13 mouse cellular contexts compared by ENCODE assay signal in genomic region chr7:128581864-128582484, GRCm38 (mm10). TPM values are rescaled to one million over a fixed set of nuclear protein-coding genes. Genes with fewer than 3 reads are reported as not detected.
DNase-seq lines count a peak whose midpoint lies in the region; ATAC-seq and TF ChIP-seq lines count a peak whose summit lies in the region.
"Had no signal": no experiment of that assay in that cellular context is flagged by ENCODE, and none has a peak within 500 bp of the region (broad histone marks: within the 10 kb centered on the region; RNA-seq: fewer than 3 reads in every experiment).

No protein-coding gene starts in this region.

- 67% methylated on average over 15 of the region's 15 CpGs for WGBS in hindbrain, postnatal 0 days
- WGBS in hindbrain, embryonic 11.5 days = 82% methylated on average over 15 of the region's 15 CpGs
- 69% methylated on average over 15 of the region's 15 CpGs for WGBS in stomach, embryonic 16.5 days
- WGBS in stomach, postnatal 0 days = 67% methylated on average over 15 of the region's 15 CpGs
- 66% methylated on average over 15 of the region's 15 CpGs for WGBS in heart, embryonic 15.5 days
- 72% methylated on average over 15 of the region's 15 CpGs for WGBS in liver, postnatal 0 days (ENCODE audit: insufficient replicate concordance)

- H3K4me2 ChIP-seq in hindbrain, postnatal 0 days (ENCODE audit: low read depth, low read length) = no peak overlapping the region
- H3K4me2 ChIP-seq in hindbrain, embryonic 11.5 days (replicated peaks; ENCODE audit: low read depth, low read length) = no peak overlapping the region
- no peak overlapping the region for H3K4me2 ChIP-seq in stomach, embryonic 16.5 days (ENCODE audit: low read depth, low read length)
- H3K4me2 ChIP-seq in stomach, postnatal 0 days (replicated peaks; ENCODE audit: low read depth) = no peak overlapping the region
- no peak overlapping the region for H3K4me2 ChIP-seq in heart, embryonic 15.5 days
- H3K4me2 ChIP-seq in liver, postnatal 0 days (ENCODE audit: low read depth, low read length) = no peak overlapping the region

- no peak for TF ChIP-seq EP300 in stomach, postnatal 0 days (optimal IDR thresholded peaks at IDR 0.05)
- no peak for TF ChIP-seq EP300 in liver, postnatal 0 days (IDR thresholded peaks at IDR 0.05; ENCODE audit: low read depth)

- H3K36me3 ChIP-seq in hindbrain, postnatal 0 days (ENCODE audit: insufficient read depth, low read length) = no peaks in the 10 kb centered on the region
- H3K36me3 ChIP-seq in hindbrain, embryonic 11.5 days (ENCODE audit: control insufficient read depth, insufficient read depth, low read length) = no peaks in the 10 kb centered on the region
- no peaks in the 10 kb centered on the region for H3K36me3 ChIP-seq in stomach, embryonic 16.5 days (ENCODE audit: control insufficient read depth, insufficient read depth, low read length)
- no peaks in the 10 kb centered on the region for H3K36me3 ChIP-seq in stomach, postnatal 0 days (ENCODE audit: control insufficient read depth, insufficient read depth, low read length)
- no peaks in the 10 kb centered on the region for H3K36me3 ChIP-seq in heart, embryonic 15.5 days
- no peaks in the 10 kb centered on the region for H3K36me3 ChIP-seq in liver, postnatal 0 days (replicated peaks; ENCODE audit: insufficient read depth, low read length)

- no peak for TF ChIP-seq CTCF in hindbrain, postnatal 0 days (IDR thresholded peaks at IDR 0.05; ENCODE audit: low read depth)
- no peak for TF ChIP-seq CTCF in stomach, postnatal 0 days (IDR thresholded peaks at IDR 0.05; ENCODE audit: low read depth)
- TF ChIP-seq CTCF in liver, postnatal 0 days (IDR thresholded peaks at IDR 0.05; ENCODE audit: low read depth) = no peak

- peak; percentile 51 for DNase-seq in hindbrain, postnatal 0 days (ENCODE audit: low spot score)
- DNase-seq in hindbrain, embryonic 11.5 days (ENCODE audit: low spot score) = no peak
- DNase-seq in stomach, postnatal 0 days (ENCODE audit: low spot score) = no peak
- DNase-seq in right cerebral cortex, adult 2 months (ENCODE audit: low spot score in 2 of 2) = no peak
- no peak for DNase-seq in layer of hippocampus, adult 8-10 months (ENCODE audit: low spot score in 2 of 2)
- no peak for DNase-seq in liver, postnatal 0 days
- DNase-seq: adrenal gland, postnatal 10 days; cerebellum, postnatal 36 days; kidney, adult 9 months; right cerebral cortex, postnatal 14 days; thymus, postnatal 36 days had no signal

- H3K4me1 ChIP-seq in hindbrain, postnatal 0 days (ENCODE audit: insufficient read depth, low read length) = no peaks in the 10 kb centered on the region
- H3K4me1 ChIP-seq in hindbrain, embryonic 11.5 days (replicated peaks; ENCODE audit: control insufficient read depth, insufficient read depth, low read length) = no peaks in the 10 kb centered on the region
- H3K4me1 ChIP-seq in stomach, embryonic 16.5 days (ENCODE audit: control insufficient read depth, insufficient read depth, low read length) = peaks cover 6% of the 10 kb centered on the region; the same call in 1 of the 2 replicates
- H3K4me1 ChIP-seq in stomach, postnatal 0 days (replicated peaks; ENCODE audit: control insufficient read depth, insufficient read depth) = no peaks in the 10 kb centered on the region
- peaks cover 18% of the 10 kb centered on the region for H3K4me1 ChIP-seq in heart, embryonic 15.5 days (replicated peaks)
- H3K4me1 ChIP-seq in liver, postnatal 0 days (ENCODE audit: insufficient read depth) = no peaks in the 10 kb centered on the region

- H3K9me3 ChIP-seq in hindbrain, postnatal 0 days (ENCODE audit: low read length) = no peaks in the 10 kb centered on the region
- no peaks in the 10 kb centered on the region for H3K9me3 ChIP-seq in hindbrain, embryonic 11.5 days (ENCODE audit: control insufficient read depth, low read length)
- no peaks in the 10 kb centered on the region for H3K9me3 ChIP-seq in stomach, embryonic 16.5 days (replicated peaks; ENCODE audit: control insufficient read depth, low read length)
- H3K9me3 ChIP-seq in stomach, postnatal 0 days (ENCODE audit: control insufficient read depth, low read length) = no peaks in the 10 kb centered on the region
- H3K9me3 ChIP-seq in heart, embryonic 15.5 days (replicated peaks) = no peaks in the 10 kb centered on the region
- no peaks in the 10 kb centered on the region for H3K9me3 ChIP-seq in liver, postnatal 0 days (ENCODE audit: low read length)

- H3K9ac ChIP-seq in hindbrain, postnatal 0 days (replicated peaks; ENCODE audit: low read length) = no peak overlapping the region
- no peak overlapping the region for H3K9ac ChIP-seq in hindbrain, embryonic 11.5 days (ENCODE audit: low read depth, low read length)
- no peak overlapping the region for H3K9ac ChIP-seq in stomach, embryonic 16.5 days (ENCODE audit: low read length)
- no peak overlapping the region for H3K9ac ChIP-seq in stomach, postnatal 0 days (ENCODE audit: low read length)
- no peak overlapping the region for H3K9ac ChIP-seq in heart, embryonic 15.5 days
- H3K9ac ChIP-seq in liver, postnatal 0 days (replicated peaks) = no peak overlapping the region

- ATAC-seq in hindbrain, postnatal 0 days = no peak
- no peak for ATAC-seq in hindbrain, embryonic 11.5 days (ENCODE audit: low FRiP score)
- 0 out of 2 replicates have a peak, but pooled peaks have one; percentile 40 for ATAC-seq in stomach, embryonic 16.5 days (ENCODE audit: insufficient read depth, low FRiP score)
- ATAC-seq in stomach, postnatal 0 days (ENCODE audit: low FRiP score, low TSS enrichment) = no peak
- ATAC-seq in heart, embryonic 15.5 days (replicated peaks; ENCODE audit: insufficient number of reproducible peaks, insufficient read depth, low FRiP score, low read depth) = peak; percentile 57
- ATAC-seq in liver, postnatal 0 days = no peak

- H3K27ac ChIP-seq in hindbrain, postnatal 0 days = no peak overlapping the region
- no peak overlapping the region for H3K27ac ChIP-seq in hindbrain, embryonic 11.5 days (ENCODE audit: low read depth, low read length)
- no peak overlapping the region for H3K27ac ChIP-seq in stomach, embryonic 16.5 days (ENCODE audit: low read length)
- no peak overlapping the region for H3K27ac ChIP-seq in stomach, postnatal 0 days (replicated peaks)
- H3K27ac ChIP-seq in heart, embryonic 15.5 days = peak overlapping the region; percentile 71
- H3K27ac ChIP-seq in liver, postnatal 0 days (ENCODE audit: low read depth) = no peak overlapping the region

- H3K4me3 ChIP-seq in hindbrain, postnatal 0 days (ENCODE audit: low read length) = no peak overlapping the region
- no peak overlapping the region for H3K4me3 ChIP-seq in hindbrain, embryonic 11.5 days (ENCODE audit: low read depth, low read length)
- no peak overlapping the region for H3K4me3 ChIP-seq in stomach, embryonic 16.5 days (replicated peaks; ENCODE audit: low read length)
- no peak overlapping the region for H3K4me3 ChIP-seq in stomach, postnatal 0 days (ENCODE audit: low read depth, low read length)
- no peak overlapping the region for H3K4me3 ChIP-seq in heart, embryonic 15.5 days
- no peak overlapping the region for H3K4me3 ChIP-seq in liver, postnatal 0 days (ENCODE audit: low read depth, low read length)

- H3K27me3 ChIP-seq in hindbrain, postnatal 0 days (ENCODE audit: insufficient read depth, low read length) = no peaks in the 10 kb centered on the region
- no peaks in the 10 kb centered on the region for H3K27me3 ChIP-seq in hindbrain, embryonic 11.5 days (ENCODE audit: control insufficient read depth, insufficient read depth, low read length)
- no peaks in the 10 kb centered on the region for H3K27me3 ChIP-seq in stomach, embryonic 16.5 days (ENCODE audit: control insufficient read depth, insufficient read depth, low read length)
- H3K27me3 ChIP-seq in stomach, postnatal 0 days (ENCODE audit: control insufficient read depth, insufficient read depth, low read length) = no peaks in the 10 kb centered on the region
- H3K27me3 ChIP-seq in heart, embryonic 15.5 days = no peaks in the 10 kb centered on the region
- H3K27me3 ChIP-seq in liver, postnatal 0 days (ENCODE audit: insufficient read depth, low read length) = no peaks in the 10 kb centered on the region

RNA-seq across cellular contexts. Expression of gene Inpp5f, which starts 29.2 kb away (rescaled TPM):
- 288 and 298 TPM in 2 replicates for total RNA-seq in hindbrain, postnatal 0 days (2014; rRNA removed)
- 385 and 417 TPM in 2 replicates for polyA plus RNA-seq in hindbrain, postnatal 0 days (2015; fragmentation: Nextera tagmentation; extraction: Ambion mirVana)
- polyA plus RNA-seq in hindbrain, embryonic 11.5 days (2014; fragmentation: Nextera tagmentation; extraction: Ambion mirVana) = 123 and 134 TPM in 2 replicates
- 18.5 and 20.2 TPM in 2 replicates for polyA plus RNA-seq in stomach, embryonic 16.5 days (2015; fragmentation: Nextera tagmentation; extraction: Ambion mirVana)
- 12.3 and 12.4 TPM in 2 replicates for polyA plus RNA-seq in stomach, postnatal 0 days (2015; fragmentation: Nextera tagmentation; extraction: Ambion mirVana)
- polyA plus RNA-seq in heart, embryonic 15.5 days (2015; fragmentation: Nextera tagmentation; extraction: Ambion mirVana) = 8.8 and 13.0 TPM in 2 replicates
- total RNA-seq in layer of hippocampus, adult 8-10 months (2022) = 100 to 1,000 TPM; 103 to 122 (median 117) TPM
- polyA plus RNA-seq in liver, postnatal 0 days (2015; fragmentation: Nextera tagmentation; extraction: Ambion mirVana) = 7.2 and 7.3 TPM in 2 replicates

RNA-seq across cellular contexts. Expression of gene Bag3, which starts 58.6 kb away (rescaled TPM):
- 4.5 and 6.7 TPM in 2 replicates for total RNA-seq in hindbrain, postnatal 0 days (2014; rRNA removed)
- polyA plus RNA-seq in hindbrain, postnatal 0 days (2015; fragmentation: Nextera tagmentation; extraction: Ambion mirVana) = 4.7 and 5.2 TPM in 2 replicates
- polyA plus RNA-seq in hindbrain, embryonic 11.5 days (2014; fragmentation: Nextera tagmentation; extraction: Ambion mirVana) = 4.3 and 5.6 TPM in 2 replicates
- 17.4 and 20.8 TPM in 2 replicates for polyA plus RNA-seq in stomach, embryonic 16.5 days (2015; fragmentation: Nextera tagmentation; extraction: Ambion mirVana)
- 17.7 and 19.2 TPM in 2 replicates for polyA plus RNA-seq in stomach, postnatal 0 days (2015; fragmentation: Nextera tagmentation; extraction: Ambion mirVana)
- polyA plus RNA-seq in heart, embryonic 15.5 days (2015; fragmentation: Nextera tagmentation; extraction: Ambion mirVana) = 26.1 and 29.0 TPM in 2 replicates
- 10 to 100 TPM; 13.5 to 16.4 (median 14.9) TPM for total RNA-seq in layer of hippocampus, adult 8-10 months (2022)
- 3.6 and 3.7 TPM in 2 replicates for polyA plus RNA-seq in liver, postnatal 0 days (2015; fragmentation: Nextera tagmentation; extraction: Ambion mirVana)

Comparison
In these comparisons a context has a peak if more than half of its experiments do, and no peak if none do; other contexts are left out.
1. ATAC-seq: peak in stomach, embryonic 16.5 days (single experiment) and heart, embryonic 15.5 days (single experiment); none in hindbrain, postnatal 0 days (single experiment), hindbrain, embryonic 11.5 days (single experiment), stomach, postnatal 0 days (single experiment) and liver, postnatal 0 days (single experiment).